Mouse (Mus musculus): ENCODE measurements around the gene Lamb2.

The Lamb2 gene

DNA sequence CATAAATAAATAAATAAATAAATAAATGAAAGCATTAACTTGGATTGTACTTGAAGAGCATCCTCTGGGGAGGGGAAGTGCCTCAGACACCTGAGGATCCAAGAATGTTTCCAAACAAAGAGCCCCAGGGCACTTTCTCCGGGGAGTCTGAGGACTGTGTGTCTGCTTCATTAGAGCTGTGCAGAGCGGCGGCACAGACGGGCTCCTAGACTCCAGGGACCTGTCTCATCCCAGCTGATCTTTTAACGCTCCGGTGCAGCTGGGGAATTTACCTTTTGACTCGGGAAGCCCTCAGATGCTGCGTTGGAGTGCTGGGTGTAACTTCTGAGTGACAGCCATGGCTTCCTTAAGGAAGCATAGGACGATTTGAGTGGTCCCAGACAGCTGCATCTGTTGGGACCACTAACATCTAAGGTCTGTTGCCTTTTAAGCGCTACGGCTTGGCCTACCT, 18.3 kb upstream of the Lamb2 start, which contains the start of gene Klhdc8b:
TSS of gene Klhdc8b (minus strand) at position 401 of the 451 bp plus-strand sequence.
- DNase-seq (ENCODE audit: low read depth, low spot score), result no peak

DNA sequence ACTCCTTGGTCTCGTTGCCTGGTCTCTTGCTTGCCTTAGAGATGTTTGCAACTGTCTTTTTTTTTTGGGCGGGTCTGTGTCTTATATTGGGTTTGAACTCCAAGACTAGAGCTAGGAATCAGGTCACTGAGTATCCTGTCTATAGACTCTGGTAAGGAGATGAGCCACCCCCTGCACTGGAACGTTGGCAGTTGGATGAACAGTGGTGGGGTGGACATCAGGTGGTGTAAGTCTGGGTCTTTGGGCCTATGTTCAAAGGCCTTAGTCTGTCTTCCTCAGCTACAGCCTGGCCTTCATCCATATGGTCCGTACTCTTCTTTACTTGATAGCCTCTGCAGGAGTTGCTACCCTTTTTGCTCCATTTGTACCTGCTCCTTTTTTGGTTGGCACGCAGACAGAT, 17.9 kb upstream of the Lamb2 start:
- DNase-seq (ENCODE audit: low read depth, low spot score), result no peak

DNA sequence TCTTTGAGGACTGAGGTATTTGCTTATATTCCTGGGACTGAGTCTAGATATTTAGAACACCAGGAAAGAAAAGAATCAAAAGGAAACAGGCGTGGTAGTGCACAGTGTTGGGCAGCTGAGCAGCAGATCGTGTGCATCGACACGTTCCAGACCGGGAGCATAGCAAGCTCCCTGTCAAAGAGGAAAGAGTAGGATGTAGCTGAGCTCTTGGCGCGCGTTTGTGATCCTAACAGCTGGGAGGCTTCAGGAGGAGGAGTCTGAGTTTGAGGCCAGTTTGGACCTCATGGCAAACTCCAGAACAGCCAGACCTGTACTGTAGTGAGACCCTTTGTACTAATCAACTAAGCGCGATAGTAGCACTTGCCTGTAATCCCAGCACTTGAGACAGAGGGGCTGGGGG, 17.3 kb upstream of the Lamb2 start:
- no peak for DNase-seq (ENCODE audit: low read depth, low spot score)

DNA sequence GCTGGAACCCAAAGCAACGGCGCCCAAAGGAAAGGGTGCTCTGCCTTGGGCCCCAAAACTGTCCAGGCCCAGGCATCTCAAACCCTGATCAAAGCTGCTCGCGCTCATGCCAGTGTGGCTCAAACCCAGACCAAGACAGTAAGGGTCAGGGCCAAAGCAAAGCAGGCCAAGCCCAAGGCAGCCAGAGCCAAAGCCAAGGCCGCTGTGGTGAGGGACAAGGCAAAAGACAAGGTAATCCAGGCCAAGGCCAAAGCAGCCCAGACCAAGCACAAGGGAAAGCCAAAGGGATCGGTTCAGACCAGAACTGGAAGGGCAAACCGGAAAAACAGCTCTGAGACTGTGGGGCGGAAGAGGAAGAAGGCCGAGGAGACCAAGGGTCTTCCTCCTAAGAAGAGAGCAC, 15.8 kb upstream of the Lamb2 start:
- DNase-seq (ENCODE audit: low read depth, low spot score), result no peak

DNA sequence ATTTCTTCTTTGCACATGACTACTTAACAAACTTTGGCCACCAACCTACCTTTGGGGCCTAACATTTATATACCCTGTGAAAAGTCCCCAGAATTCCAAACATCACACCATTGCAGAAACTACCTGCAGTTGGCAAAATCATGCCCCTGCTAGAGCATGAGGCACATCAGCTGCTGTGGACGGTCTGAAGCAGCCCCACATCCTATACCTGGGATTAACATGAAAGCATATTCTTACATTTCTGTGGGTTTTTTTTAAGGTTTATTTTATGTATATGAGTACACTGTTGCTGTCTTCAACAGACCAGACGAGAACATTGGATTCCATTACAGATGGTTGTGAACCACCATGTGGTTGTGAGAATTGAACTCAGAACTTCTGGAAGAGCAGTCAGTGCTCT, 13.3 kb upstream of the Lamb2 start:
- DNase-seq (ENCODE audit: low read depth, low spot score), result no peak

DNA sequence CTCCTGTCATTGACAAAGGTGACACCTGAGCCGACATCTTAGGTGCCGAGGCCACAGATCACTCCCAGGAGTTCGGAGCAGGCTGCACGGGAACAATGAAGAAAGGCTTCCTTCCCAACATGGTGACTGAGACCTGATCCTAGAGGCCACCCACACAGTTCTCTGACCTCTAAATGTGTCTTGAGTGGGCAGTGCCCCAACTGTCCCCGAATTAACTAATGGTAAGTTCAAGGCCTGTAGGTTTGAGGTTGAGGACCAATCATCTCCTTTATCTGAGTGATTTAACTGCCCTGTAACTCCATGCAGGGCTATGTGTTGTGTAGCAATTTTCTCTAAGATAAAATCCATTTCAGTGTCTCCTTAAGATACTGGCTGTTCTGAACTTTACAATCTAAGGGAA, 10.1 kb upstream of the Lamb2 start:
- no peak for DNase-seq (ENCODE audit: low read depth, low spot score)

DNA sequence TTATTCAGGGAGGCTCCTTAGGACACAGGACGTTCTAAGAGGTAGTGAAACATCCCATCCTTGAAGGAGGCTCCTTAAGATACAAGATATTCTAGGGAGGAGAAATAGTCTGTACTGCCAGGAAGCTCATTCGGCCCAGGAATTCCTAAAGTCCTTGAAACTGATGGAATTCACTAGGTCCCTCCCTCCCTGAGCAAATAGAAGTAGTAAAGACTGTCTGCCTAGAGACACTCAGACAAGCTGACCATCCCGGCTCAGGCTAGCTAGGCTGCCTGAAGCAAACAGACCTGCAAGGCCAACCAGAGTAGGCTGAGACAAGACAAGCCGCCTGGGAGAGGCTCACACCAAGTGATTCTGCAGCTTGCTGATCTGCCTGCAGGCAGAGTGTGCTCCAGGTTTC, 9.7 kb upstream of the Lamb2 start:
- no peak for DNase-seq (ENCODE audit: low read depth, low spot score)

DNA sequence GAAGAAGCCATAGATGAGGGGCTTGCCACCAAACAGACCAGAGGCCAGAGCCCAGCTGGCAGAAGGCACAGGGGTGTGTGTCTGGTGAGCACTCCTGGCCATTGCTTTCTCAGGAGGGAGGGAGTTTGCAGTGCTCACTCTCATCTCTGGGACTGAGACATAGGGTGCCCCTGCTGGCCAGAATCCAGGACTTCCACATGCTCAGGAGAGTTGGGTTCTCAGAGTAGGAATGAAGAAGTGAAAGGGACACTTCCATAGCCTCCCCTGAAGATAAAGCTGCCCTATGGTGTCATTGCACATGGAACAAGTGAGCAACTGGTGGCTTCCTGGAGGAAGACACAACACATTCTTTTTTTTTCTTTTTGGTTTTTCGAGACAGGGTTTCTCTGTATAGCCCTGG, 5.0 kb upstream of the Lamb2 start:
- DNase-seq (ENCODE audit: low read depth, low spot score), result no peak

DNA sequence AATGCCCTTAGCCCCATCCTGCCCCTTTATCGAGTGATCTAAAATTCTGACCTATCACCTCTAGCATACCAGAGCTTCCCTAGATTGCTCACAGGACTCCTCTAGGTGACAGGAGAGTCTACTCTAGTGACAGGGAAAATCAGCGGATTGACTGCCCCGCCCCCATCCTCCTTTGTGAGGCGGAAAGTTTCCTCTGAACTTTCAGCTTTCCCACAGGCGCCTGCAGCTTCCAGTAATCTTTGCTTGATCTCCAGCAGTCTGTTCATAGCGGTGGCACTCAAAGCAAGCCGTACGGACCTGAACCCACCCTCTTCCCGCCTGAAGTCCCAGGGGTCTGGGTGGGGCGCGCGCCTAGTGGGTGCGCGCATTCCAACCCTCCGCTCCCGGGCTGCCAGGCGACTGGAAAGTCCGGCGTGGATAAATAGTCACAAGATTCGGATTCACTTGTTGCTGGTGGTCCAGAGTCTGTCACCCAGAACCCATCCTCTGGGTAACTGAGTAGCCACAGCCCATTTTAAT, 839 bp upstream of the Lamb2 start:
- DNase-seq (ENCODE audit: low read depth, low spot score), result peak; percentile 91

DNA sequence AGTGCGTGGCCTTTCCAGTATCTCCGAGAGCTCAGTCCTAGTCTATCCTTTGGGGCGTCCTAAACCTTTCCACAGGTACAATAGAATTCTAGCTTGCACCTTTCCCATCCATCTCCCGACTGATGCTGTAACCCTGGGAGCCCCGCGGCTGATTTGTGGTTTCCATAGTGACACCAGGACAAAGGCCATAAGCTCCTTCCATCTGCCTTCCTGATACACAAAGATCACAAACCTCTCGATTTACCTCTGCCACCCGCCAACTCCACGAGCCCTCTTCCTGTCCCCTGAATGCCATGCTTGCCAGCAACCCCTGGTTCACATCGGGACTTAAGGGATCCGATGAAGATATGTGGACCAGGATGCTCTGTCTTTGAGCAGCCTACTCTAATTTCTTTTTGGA, 295 bp upstream of the Lamb2 start:
- peak; percentile 28 for DNase-seq (ENCODE audit: low read depth, low spot score)

DNA sequence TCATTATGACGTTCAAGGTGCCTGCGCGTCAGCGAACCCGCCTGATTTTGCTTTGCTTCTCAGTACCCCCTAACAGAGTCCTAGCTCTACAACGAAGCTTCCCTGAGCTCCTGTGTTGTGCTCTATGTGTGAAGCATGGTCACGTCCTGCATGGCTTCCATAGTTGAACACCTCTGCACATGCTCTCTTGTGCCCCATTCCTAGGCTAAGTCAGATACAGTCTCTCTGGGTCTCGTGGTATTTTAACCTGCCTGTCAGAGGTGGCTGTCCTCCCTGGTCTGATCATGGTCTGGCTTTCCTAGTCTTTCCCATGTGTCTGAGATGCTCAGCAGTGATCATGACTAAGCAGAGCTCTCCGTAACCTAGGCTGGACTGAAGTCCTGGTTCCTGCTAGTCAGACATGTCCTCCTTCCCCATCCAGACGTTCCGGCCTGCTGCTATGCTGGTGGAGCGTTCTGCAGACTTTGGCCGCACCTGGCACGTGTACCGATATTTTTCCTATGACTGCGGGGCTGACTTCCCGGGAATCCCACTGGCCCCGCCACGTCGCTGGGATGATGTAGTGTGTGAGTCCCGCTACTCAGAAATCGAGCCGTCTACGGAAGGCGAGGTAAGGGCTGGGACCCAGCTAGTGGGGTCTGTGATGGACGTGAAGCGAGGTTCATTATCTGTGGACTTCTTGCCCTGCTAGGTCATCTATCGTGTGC, 1.4 kb downstream of the Lamb2 start:
- DNase-seq (ENCODE audit: low read depth, low spot score), result no peak

DNA sequence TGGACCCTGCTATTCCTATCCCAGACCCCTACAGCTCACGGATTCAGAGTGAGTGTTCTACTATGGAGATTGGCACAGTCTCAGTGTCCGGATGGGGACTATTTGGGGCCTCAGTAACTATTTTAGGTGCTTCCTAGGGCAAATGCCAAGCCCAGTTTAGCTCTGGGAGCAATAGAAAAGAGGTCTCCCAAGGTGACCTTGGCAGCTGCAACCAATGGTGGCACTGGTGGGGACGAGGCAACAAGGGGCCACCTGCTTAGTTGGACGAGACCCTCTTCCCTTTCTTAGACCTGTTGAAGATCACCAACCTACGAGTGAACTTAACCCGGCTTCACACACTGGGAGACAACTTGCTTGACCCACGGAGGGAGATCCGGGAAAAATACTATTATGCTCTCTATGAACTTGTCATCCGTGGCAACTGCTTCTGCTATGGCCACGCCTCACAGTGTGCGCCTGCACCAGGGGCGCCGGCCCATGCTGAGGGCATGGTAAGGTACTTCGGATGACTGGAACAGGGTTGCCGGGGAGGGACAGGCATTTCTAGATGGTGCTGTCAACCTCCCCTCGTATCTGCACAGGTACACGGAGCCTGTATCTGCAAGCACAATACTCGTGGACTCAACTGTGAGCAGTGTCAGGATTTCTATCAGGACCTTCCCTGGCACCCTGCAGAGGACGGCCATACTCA, 2.1 kb downstream of the Lamb2 start:
- DNase-seq (ENCODE audit: low read depth, low spot score), result no peak

DNA sequence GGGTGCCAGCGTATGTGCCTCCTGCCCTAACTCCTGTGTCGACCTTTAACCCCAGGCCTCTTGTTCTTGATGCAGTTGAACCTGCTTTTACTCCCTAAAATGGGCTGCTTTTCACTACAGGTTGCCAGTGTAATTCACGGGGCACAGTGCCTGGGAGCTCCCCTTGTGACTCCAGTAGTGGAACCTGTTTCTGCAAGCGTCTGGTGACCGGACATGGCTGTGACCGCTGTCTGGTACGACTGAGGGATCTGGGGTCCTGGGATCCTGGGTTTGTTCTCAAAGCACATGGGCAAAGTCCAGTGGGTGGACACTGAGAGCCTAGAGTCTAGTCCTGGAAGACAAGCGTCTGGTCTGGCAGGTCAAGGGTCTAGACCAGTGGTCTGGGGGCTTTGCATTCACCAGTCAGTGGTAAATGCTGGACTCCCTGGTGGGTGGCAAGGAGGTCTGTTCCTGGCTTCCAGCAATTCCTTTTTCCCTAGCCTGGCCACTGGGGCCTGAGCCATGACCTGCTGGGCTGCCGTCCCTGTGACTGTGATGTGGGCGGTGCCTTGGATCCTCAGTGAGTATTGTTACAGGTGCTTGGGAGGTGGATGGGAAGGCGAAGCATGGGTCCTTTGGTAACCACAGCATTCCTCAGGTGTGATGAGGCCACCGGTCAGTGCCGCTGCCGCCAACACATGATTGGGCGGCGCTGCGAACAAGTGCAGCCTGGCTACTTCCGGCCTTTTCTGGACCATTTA, 3.7 kb downstream of the Lamb2 start:
- no peak for DNase-seq (ENCODE audit: low read depth, low spot score)

DNA sequence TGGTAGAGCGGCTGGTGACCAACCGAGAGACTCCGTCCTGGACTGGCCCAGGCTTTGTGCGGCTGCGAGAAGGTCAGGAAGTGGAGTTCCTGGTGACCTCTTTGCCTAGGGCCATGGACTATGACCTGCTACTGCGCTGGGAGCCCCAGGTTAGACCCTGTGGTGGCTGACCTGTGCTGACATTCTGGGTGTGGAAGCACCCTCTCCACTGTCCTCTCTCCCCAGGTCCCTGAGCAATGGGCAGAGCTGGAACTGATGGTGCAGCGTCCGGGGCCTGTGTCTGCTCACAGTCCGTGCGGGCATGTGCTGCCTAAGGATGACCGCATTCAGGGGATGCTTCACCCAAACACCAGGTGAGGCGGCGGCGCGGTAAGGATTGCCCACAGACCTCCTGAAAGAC, 4.5 kb downstream of the Lamb2 start:
- no peak for DNase-seq (ENCODE audit: low read depth, low spot score)

DNA sequence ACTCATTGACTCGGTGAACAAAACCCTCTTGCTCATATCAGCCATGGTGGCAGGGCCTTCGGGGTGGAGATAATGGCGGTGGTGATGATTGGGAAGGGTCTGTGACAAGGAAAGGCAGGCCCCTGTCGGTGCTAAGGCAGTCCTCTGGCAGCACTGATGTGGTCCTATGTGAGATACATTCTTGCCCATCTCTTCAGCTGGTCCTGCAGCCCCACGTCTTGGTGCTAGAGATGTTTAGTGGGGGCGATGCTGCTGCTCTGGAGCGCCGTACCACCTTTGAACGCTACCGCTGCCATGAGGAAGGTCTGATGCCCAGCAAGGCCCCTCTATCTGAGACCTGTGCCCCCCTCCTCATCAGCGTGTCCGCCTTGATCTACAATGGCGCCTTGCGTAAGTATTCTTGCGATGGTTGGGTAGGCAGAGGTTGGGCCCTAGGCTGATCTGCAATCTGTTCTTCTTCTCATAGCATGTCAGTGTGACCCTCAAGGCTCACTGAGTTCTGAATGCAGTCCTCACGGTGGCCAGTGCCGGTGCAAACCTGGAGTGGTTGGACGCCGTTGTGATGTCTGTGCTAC, 5.9 kb downstream of the Lamb2 start:
- no peak for DNase-seq (ENCODE audit: low read depth, low spot score)

DNA sequence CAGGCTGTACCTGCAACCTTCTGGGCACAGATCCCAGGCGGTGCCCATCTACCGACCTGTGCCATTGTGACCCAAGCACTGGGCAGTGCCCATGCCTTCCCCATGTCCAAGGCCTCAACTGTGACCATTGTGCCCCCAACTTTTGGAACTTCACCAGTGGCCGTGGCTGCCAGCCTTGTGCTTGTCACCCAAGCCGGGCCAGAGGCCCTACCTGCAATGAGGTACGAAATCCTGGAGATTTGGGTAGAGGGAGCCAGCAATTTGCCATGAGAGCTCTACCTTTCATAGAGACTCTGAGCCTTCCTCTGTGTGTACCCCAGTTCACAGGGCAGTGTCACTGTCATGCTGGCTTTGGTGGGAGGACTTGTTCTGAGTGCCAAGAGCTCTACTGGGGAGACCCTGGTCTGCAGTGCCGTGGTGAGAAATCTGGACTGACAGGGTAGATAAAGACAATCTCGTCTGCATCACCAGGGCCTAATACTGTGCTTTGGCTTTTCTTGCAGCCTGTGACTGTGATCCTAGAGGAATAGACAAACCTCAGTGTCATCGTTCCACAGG, 7.5 kb downstream of the Lamb2 start:
- DNase-seq (ENCODE audit: low read depth, low spot score), result no peak

DNA sequence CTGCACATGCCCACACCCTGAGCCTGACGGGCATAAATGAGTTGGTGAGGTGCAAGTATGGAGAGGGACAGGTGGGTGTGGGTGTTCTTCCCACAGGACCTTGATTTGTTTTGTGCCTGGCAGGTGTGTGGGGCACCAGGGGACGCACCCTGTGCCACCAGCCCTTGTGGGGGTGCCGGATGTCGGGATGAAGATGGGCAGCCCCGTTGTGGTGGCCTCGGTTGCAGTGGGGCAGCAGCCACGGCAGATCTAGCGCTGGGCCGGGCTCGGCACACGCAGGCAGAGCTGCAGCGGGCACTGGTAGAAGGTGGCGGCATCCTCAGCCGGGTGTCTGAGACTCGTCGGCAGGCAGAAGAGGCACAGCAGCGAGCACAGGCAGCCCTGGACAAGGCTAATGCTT, 8.9 kb downstream of the Lamb2 start:
- DNase-seq (ENCODE audit: low read depth, low spot score), result no peak

DNA sequence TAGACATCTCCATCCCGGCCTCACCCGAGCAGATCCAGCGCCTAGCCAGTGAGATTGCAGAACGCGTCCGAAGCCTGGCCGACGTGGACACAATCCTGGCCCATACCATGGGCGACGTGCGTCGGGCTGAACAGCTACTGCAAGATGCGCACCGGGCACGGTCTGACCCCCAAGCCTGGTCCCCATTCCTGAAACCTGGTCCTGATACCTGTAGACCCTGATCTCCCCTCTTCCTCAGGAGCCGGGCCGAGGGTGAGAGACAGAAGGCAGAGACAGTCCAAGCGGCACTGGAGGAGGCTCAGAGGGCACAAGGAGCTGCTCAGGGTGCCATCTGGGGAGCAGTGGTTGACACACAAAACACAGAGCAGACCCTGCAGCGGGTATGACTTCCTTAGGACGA, 9.7 kb downstream of the Lamb2 start:
- DNase-seq (ENCODE audit: low read depth, low spot score), result no peak

DNA sequence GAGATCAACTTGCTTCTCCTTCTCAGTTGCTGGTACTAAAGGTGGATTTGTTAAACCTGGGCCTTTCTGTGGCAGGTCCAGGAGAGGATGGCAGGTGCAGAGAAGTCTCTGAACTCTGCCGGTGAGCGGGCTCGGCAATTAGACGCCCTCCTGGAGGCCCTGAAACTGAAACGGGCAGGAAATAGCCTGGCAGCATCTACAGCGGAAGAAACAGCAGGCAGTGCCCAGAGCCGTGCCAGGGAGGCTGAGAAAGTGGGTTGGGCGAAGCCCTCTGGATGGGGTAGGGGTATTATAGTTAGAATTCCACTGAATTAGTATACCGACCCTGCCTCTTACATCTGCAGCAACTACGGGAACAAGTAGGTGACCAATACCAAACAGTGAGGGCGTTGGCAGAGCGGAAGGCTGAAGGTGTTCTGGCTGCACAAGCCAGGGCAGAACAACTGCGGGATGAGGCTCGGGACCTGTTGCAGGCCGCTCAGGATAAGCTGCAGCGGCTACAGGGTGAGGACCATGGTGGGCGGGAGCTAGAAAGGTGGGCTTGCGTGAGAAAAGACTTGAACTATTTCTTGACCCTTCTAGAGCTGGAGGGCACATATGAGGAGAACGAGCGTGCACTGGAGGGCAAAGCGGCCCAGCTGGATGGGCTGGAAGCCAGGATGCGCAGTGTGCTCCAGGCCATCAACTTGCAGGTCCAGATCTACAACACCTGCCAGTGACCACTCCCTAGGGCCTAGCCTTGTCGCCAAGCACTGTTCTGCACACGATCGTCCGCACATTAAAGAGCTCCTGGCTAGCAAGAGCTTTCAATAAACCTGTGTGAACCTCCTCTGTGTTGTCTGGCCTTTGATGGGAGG, 10.4 kb downstream of the Lamb2 start:
- no peak for DNase-seq (ENCODE audit: low read depth, low spot score)

DNA sequence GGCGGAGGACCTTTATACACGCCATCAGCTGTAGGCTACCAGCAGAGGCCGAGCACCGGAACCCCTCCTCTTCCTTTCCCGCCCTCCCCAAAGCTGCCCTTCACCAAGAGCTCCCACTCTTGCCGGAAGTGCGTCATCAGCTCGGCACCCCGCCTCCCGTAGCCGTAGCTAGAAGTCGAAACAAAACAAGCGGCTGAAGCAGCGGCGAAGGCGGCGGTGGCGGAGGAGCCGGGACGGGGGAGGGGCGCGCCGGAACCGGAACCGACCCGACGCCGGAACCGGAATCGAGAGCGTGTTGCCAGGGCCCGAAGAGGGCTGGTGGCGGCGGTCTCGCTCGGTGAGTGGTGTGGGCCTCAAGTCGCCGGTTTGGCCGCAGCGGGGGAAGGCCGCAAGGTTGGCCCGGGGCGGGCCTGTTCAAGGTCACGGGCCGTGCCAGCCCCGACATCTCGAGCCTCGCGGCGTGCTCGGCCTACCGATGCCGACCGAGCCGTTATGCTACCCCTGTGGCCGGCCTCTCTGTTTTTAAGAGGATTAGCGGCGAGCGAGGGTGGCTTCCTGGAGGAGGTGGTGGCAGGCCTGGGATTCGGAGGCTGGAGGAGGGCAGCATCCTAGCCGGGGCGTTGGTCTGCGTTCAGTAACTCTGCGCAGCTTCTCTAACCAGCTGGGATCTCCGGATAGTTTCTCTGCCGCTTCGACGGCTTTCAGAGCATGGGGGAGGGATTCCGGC, 11.2 kb downstream of the Lamb2 start, which contains the start of gene Usp19:
TSS of gene Usp19 (plus strand) at position 44 of the 727 bp plus-strand sequence.
- peak; percentile 95 for DNase-seq (ENCODE audit: low read depth, low spot score)
